Mouse (Mus musculus) embryonic facial prominence, embryonic 15.5 days (tissue): Measurements from ENCODE around the gene Ncln. TPM values are rescaled to one million over a fixed set of nuclear protein-coding genes. Genes with fewer than 3 reads are reported as not detected.
A peak's percentile ranks its signal among the peaks of the same experiment; 100 is the strongest.

Source experiments
- ATAC-seq: fragments of 200-750 bp; cut with Nextera tagmentation; 2 replicates; pipeline ENCODE4 v1.8.0; 2017; ENCODE audit warnings: low read depth, moderate TSS enrichment; ENCODE audit not compliant: insufficient number of reproducible peaks, low FRiP score, low TSS enrichment
- H3K27ac ChIP-seq: fragments of 300-500 bp; sonication (generic); replicated peaks from 2 replicates; pipeline ENCODE4 v1.5.1; 2015; ENCODE audit warnings: mild to moderate bottlenecking, inconsistent platforms
- H3K27me3 ChIP-seq: fragments of 300-500 bp; sonication (generic); 2 replicates; pipeline ENCODE4 v1.6.1; 2015; ENCODE audit warnings: inconsistent platforms
- H3K36me3 ChIP-seq: fragments of 300-500 bp; sonication (generic); 2 replicates; pipeline ENCODE4 v1.6.1; 2015; ENCODE audit warnings: mild to moderate bottlenecking, inconsistent platforms
- H3K4me1 ChIP-seq: fragments of 300-500 bp; sonication (generic); 2 replicates; pipeline ENCODE4 v1.6.1; 2015; ENCODE audit warnings: inconsistent platforms
- H3K4me2 ChIP-seq: fragments of 300-500 bp; sonication (generic); replicated peaks from 2 replicates; pipeline ENCODE4 v1.6.1; 2015; ENCODE audit warnings: mild to moderate bottlenecking, inconsistent platforms
- H3K4me3 ChIP-seq: fragments of 300-500 bp; sonication (generic); replicated peaks from 2 replicates; pipeline ENCODE4 v1.5.1; 2015; ENCODE audit warnings: mild to moderate bottlenecking, inconsistent platforms
- H3K9ac ChIP-seq: fragments of 300-500 bp; sonication (generic); 2 replicates; pipeline ENCODE4 v1.6.1; 2015; ENCODE audit warnings: inconsistent platforms
- H3K9me3 ChIP-seq: fragments of 300-500 bp; sonication (generic); replicated peaks from 2 replicates; pipeline ENCODE4 v1.6.1; 2016; ENCODE audit warnings: inconsistent platforms
- WGBS: fragments of 180-500 bp; shearing (Covaris S2); methylation state at CpG from one replicate; pipeline ENCODE4 v1.1.7; 2015; 5-methylcytosine and 5-hydroxymethylcytosine counted together
- polyA plus RNA-seq: library from polyadenylated mRNA; unstranded; fragments of >200 nt; fragmentation: Nextera tagmentation; extraction: Ambion mirVana; gene quantifications from 2 replicates; pipeline ENCODE4 v1.2.1, GENCODE M21; 2015

Gene Ncln
- polyA plus RNA-seq, 1 experiment from 2014 or later, result 89.1 TPM

DNA sequence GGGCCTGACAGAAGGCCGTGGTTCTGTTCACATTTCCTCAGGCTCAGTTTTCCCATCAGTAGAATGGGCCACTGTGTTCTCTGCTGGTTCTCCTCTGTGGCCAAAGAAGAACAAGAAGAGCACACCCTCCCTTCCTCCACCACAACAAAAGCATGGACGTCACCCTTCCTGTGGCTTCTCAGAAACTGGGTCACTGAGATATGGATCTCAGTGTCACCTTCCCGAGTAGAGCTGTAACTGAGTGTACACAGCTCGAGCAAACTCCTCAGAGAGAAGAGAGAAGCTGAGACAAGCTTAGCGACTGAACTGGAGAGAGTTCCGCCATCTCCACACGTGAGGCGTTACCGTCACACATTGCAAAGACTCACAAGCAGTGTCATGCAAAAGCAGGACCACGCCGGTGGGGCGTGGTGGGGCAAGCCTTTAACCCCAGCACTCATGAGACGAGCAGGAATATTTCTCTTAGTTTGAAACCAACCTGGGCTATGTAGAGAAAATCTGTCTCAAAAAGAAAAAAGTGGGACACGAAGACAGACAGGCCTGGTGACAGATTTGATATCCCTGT is 14.1 kb upstream of the Ncln start:
- no peak overlapping the region for H3K9ac ChIP-seq
- WGBS, result 67% methylated on average over 14 of the region's 14 CpGs
- no peak overlapping the region for H3K4me3 ChIP-seq
- no peaks in the 10 kb centered on the region for H3K36me3 ChIP-seq
- ATAC-seq, result no peak
- no peaks in the 10 kb centered on the region for H3K4me1 ChIP-seq
- peaks cover 15% of the 10 kb centered on the region for H3K27me3 ChIP-seq
- H3K9me3 ChIP-seq, result no peaks in the 10 kb centered on the region
- H3K27ac ChIP-seq, result no peak overlapping the region
- H3K4me2 ChIP-seq, result no peak overlapping the region

DNA sequence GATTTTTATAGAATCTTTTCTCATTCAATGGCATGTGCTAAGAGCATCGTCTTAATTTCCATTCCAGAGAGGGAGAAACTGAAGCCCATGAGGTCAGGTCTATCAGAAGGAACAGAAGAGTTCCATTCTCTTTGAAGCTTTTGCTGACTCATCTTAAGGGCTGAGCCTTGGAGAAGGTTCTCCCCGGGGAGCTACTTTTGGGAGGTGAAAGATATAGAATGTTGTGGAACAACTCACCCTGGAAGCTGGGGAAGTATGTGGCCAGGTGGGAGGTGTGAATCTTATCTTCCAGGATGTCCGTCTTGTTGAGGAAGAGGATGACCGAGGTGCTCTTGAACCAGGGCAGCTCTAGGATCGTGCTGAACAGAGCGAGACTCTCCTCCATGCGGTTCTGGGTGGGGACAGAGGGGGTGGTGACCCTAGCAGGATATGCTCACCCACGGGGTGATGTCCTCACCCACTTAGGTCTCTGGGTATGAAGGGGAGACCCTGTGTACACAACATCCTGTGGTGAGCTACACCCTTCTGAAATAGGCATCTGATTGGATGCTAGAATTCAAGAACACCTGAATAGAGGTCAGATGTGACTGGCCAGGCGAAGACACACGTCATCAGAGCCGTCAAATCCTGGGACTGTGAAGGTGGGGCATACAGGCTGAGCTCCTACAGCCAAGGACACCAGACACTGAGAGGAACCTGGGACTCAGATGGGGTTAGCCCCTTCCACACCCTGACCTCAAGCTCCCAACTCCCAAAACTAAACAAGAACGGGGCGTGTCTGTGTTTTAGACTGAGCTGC is 11.7 kb upstream of the Ncln start:
- Histone ChIP-seq H3K27me3 (peaks cover 19% of the 10 kb centered on the region), H3K4me1 (peaks cover 3% of the 10 kb centered on the region; the same call in 1 of the 2 replicates), H3K9me3 (no peaks in the 10 kb centered on the region), H3K27ac (no peak overlapping the region), H3K4me2 (no peak overlapping the region), H3K36me3 (no peaks in the 10 kb centered on the region), H3K4me3 (no peak overlapping the region), H3K9ac (no peak overlapping the region)
- no peak for ATAC-seq
- 73% methylated on average over 13 of the region's 13 CpGs for WGBS

DNA sequence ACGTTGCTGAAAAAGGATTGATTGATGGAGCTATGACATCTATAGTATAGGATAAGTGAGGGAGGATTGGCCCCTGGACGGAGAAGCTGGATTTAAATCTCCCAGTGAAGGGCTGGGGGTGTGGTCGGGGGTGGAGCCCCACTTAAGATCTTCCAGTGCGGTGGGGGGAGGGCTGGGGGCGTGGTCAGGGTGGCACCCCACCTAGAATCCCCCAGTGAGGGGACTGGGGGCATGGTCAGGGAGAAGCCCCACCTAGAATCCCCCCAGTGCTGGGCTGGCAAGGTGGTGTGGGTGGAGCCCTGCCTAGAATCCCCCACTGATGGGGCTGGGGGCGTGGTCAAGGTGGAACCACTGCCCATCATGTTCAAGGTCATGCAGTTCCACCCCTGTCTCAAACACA is 10.9 kb upstream of the Ncln start:
- Histone ChIP-seq H3K4me1 (peaks cover 8% of the 10 kb centered on the region; the same call in 1 of the 2 replicates), H3K4me2 (no peak overlapping the region), H3K4me3 (no peak overlapping the region), H3K27me3 (peaks cover 12% of the 10 kb centered on the region), H3K36me3 (no peaks in the 10 kb centered on the region), H3K9me3 (no peaks in the 10 kb centered on the region), H3K27ac (no peak overlapping the region), H3K9ac (no peak overlapping the region)
- 32% methylated on average over 6 of the region's 6 CpGs for WGBS
- no peak for ATAC-seq

DNA sequence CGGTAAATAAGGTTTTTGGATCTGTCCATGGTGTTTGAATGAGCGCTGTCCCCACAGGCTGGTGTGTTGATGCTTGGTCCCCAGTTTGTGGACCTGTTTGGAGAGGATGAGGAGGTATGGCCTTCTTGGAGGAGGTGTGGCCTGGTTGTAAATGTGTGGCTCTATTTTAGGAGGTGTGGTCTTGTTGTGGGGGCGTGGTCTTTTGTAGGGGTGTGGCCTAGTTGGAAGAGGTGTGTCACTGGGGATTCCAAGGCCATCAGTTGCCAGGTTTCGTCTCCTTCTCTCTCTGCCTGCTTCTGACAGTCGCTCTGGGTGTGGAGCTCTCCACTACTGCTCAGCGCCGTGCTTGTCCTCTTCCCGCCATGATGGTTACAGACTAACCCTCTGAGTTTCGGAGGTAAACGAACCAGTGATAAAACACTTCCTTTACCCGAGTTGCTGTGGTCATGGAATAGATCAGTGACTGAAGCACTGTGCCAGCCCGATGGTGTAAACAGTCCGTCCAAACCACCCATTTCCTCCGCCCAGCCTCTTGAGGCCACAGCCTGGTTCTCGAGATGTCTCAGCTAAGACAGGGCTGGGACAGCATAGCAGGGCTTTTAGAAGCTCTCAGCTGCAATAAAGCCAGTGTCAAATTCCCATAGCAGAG is 8.9 kb upstream of the Ncln start:
- Histone ChIP-seq H3K27me3 (peaks cover 4% of the 10 kb centered on the region; the same call in 1 of the 2 replicates), H3K4me1 (peaks cover 8% of the 10 kb centered on the region; the same call in 1 of the 2 replicates), H3K9me3 (no peaks in the 10 kb centered on the region), H3K27ac (no peak overlapping the region), H3K36me3 (no peaks in the 10 kb centered on the region), H3K4me2 (no peak overlapping the region), H3K4me3 (no peak overlapping the region), H3K9ac (no peak overlapping the region)
- ATAC-seq, result no peak
- 75% methylated on average over 15 of the region's 15 CpGs for WGBS

DNA sequence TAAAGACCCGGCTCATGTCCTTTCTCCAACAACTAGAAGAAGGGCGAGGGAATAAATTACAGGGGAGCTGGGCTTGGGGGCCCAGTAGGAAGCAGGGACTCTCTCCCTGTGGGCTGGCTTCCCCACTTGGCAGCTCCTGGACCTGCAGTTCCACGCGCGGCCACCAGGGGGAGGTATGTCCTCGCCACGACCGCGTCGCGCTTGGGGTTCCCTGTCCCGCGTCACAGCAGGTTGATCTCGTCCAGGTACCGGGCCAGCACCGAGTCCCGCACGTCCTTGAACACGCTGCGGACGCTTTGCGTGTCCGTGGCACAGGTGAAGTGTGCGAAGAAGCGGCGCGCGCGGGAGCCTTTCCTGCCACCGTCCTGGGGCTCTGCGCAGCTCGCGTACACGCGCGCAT is 6.5 kb upstream of the Ncln start:
- H3K36me3 ChIP-seq, result no peaks in the 10 kb centered on the region
- 10% methylated on average over 36 of the region's 36 CpGs for WGBS
- no peak for ATAC-seq
- no peak overlapping the region for H3K9ac ChIP-seq
- H3K9me3 ChIP-seq, result no peaks in the 10 kb centered on the region
- no peak overlapping the region for H3K27ac ChIP-seq
- peaks cover 4% of the 10 kb centered on the region; the same call in 1 of the 2 replicates for H3K27me3 ChIP-seq
- peak overlapping the region; percentile 27 for H3K4me3 ChIP-seq
- H3K4me2 ChIP-seq, result peak overlapping the region; percentile 55
- H3K4me1 ChIP-seq, result peaks cover 8% of the 10 kb centered on the region; the same call in 1 of the 2 replicates

DNA sequence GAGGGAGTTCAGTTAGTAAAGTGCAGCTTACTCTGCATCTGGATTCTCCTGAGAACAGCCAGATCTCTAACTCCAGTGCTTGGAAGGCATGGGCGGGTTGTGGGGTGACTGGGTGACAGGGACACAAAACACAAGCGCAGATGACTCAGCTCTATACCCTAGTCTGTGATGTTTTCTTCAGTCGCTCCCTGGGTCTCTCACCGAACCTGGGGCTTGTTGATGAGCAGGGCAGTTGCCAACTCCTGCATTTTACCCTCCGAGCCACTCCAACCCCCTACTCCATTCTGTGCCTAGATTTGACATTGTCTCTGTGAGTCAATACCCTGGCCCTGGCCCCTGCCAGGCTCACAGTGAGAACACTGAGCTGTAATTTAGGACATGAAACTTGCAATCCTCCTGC is 5.7 kb upstream of the Ncln start:
- no peak overlapping the region for H3K4me2 ChIP-seq
- H3K9me3 ChIP-seq, result no peaks in the 10 kb centered on the region
- 82% methylated on average over 5 of the region's 5 CpGs for WGBS
- H3K36me3 ChIP-seq, result no peaks in the 10 kb centered on the region
- H3K27ac ChIP-seq, result no peak overlapping the region
- no peak overlapping the region for H3K9ac ChIP-seq
- peaks cover 4% of the 10 kb centered on the region; the same call in 1 of the 2 replicates for H3K27me3 ChIP-seq
- H3K4me3 ChIP-seq, result no peak overlapping the region
- H3K4me1 ChIP-seq, result peaks cover 14% of the 10 kb centered on the region; the same call in 1 of the 2 replicates
- ATAC-seq, result no peak

DNA sequence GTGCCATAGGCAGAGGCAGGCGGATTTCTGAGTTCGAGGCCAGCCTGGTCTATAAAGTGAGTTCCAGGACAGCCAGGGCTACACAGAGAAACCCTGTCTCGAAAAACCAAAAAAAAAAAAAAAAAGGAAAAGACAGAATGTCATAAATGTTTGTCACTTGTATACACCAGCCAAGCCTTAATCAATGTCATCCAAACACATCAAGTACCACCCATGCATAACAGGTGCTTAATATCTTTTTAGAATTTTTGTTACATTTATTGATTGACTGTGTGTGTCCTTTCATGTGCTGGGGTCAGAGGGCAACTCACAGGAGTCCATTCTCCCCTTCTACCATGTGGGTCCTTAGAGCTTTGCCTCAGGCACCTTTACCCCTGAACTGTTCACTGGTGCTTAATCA is 3.8 kb upstream of the Ncln start, which contains the start of gene S1pr4:
TSS of gene S1pr4 (minus strand) at position 101 of the 400 bp plus-strand sequence.
- Histone ChIP-seq H3K27me3 (peaks cover 4% of the 10 kb centered on the region; the same call in 1 of the 2 replicates), H3K27ac (no peak within 1 kb of the TSS), H3K4me1 (peaks cover 19% of the 10 kb centered on the region), H3K9ac (no peak within 1 kb of the TSS), H3K4me3 (no peak within 1 kb of the TSS), H3K4me2 (no peak within 1 kb of the TSS), H3K36me3 (no peaks in the 10 kb centered on the region), H3K9me3 (no peaks in the 10 kb centered on the region)
- 84% methylated on average over 2 of the region's 3 CpGs for WGBS
- no peak for ATAC-seq

DNA sequence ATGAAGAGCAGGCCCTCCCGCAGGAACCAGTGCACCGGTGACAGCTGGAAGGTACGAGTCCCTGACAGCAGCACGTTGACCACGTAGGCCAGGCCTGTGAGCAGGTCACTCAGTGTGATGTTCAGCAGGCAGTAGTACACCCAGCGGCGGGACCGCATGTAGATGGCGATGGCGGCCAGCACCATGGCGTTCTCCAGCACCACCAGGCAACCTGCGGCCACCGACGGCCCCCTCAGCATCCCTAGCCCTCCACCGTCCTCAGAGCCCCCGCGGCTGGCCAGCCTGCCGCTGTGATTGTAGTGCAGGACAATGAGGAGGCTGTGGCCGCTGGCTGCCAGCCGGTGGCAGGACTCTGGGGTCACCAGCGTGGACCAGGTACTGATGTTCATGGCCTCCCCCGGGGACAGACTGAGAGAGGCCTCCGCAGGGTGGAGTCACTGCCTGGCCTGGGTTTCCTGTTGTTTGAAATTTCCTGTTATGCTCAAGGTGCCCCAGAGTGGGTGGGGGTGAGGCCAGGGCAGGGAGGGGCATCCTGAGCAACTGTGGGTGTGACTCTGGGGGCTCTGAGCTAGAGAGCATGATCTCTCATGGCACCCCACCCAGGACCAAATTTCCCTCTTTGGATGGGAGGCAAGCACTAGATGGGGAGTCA is 3.2 kb upstream of the Ncln start:
- Histone ChIP-seq H3K36me3 (no peaks in the 10 kb centered on the region), H3K9ac (no peak overlapping the region), H3K27me3 (peaks cover 4% of the 10 kb centered on the region; the same call in 1 of the 2 replicates), H3K27ac (no peak overlapping the region), H3K9me3 (no peaks in the 10 kb centered on the region), H3K4me1 (peaks cover 26% of the 10 kb centered on the region), H3K4me2 (no peak overlapping the region), H3K4me3 (no peak overlapping the region)
- no peak for ATAC-seq
- WGBS, result 73% methylated on average over 23 of the region's 23 CpGs

DNA sequence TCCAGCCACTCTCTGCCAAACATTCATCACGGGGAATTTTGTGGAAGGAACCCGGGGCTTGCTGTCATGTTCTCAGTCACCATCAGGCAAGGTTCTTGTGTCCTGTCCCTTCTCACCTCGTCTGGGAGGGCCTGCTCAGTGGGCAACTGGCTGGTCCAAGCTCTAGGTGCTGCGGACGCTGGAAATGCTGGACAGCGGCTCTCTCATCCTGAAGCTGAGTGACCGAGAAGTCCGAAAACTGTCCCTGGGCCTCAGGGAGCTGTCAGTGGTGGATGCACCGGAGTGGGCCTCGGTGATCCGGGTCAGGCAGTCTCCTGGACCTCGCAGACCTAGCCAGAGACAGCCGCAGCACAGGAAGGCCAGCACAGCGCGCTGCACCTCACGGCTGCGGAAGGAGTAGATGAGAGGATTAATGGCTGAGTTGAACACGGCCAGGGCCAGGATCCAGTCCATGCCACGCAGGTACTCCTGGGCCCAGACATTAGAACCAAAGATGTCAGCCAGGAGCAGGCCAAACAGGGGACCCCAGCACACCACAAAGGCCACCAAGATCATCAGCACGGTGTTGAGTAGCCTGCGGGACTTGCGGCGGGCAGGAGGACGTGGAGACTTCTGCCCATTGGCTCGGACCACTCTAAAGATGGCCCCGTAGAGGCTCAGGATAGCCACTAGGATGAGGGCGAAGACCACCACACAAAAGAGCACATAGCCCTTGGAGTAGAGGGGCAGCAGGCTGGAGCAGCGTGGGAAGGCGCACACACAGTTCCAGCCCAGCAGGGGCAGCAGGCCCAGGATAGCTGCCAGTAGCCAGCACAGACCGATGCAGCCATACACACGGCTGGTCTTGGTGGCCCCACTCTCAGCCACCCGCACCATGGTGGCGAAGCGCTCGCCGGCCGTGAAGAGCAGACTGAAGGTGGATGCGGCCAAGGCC is 2.4 kb upstream of the Ncln start:
- Histone ChIP-seq H3K4me2 (no peak overlapping the region), H3K36me3 (0 out of 2 replicates have a peak, but pooled peaks cover 4% of the 10 kb centered on the region), H3K4me3 (no peak overlapping the region), H3K9ac (no peak overlapping the region), H3K9me3 (no peaks in the 10 kb centered on the region), H3K27me3 (peaks cover 1% of the 10 kb centered on the region; the same call in 1 of the 2 replicates), H3K27ac (no peak overlapping the region), H3K4me1 (peaks cover 31% of the 10 kb centered on the region)
- WGBS, result 83% methylated on average over 38 of the region's 38 CpGs
- ATAC-seq, result no peak
